Mouse (Mus musculus) right cerebral cortex, adult 18-20 months (tissue): ENCODE results near the gene Ugt3a2.

ENCODE experiments used
- DNase-seq: peaks from one replicate; pipeline ENCODE4 v3.0.0; 2022; ENCODE audit warnings: mixed read lengths

Gene Ugt3a2

DNA sequence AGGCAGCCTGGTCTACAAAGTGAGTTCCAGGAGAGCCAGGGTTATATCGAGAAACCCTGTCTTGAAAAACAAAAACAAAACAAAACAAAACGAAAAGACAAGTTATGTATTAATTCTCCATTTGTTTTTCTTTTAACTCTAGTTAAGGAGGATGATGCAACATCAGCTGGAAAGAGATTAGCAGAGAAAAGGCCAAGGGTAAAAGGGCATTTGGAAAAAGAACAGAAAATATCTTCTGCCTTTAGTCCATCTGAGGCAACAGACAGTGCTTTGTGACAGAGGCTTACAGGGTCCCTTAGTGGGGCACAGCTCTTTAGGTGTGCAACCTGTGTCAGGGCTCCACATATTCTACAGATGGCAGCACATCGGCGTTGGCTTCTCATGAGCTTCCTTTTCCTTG, at the start of gene Ugt3a2:
Gene Ugt3a2 (plus strand): TSS at position 210 of the 400 bp plus-strand sequence.
- DNase-seq, result no peak

DNA sequence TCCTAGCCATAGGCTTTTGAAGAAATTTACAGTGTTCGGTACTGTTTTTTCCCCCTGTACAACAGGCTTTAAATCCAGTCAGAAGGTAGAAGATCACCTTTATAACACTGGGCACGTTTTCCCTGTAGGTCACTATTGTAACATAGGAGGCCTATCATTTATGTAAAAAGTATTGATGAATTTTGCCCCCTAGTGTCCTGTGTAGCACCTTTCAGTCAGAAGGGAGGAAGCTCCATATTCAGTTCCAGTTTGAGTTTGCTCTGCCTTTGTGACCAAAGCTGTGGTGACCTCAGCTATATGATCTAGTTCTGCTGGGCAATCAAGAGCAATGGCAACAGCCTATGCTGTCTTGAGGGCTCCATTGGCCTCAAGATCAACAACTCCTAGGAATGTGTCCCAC, 45.7 kb upstream of the Ugt3a2 start:
- DNase-seq, result no peak

DNA sequence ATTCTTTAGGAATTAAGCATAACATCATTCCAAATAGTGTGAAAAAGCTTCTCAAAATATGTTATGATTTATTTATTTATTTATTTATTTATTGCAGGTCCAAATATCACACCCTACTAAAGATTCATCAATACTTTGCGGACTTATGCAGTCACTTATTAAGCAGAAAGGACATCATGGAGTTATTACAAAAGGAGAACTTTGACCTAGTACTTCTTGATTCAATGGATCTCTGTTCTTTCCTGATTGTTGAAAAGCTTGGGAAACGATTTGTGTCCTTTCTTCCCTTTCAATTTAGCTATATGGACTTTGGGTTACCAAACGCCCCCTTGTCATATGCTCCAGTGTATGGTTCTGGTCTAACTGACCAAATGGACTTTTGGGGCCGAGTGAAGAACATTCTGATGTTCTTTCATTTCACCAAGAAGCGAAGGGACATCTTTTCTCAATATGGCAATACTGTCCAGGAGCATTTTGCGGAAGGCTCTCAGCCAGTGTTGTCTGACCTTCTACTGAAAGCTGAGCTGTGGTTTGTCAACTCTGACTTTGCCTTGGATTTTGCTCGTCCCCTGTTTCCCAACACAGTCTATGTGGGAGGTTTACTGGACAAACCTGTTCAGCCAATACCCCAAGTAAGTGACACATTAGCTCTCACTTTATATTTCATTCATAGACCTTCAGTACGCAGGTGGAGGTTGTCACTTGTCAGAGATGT, 29.2 kb upstream of the Ugt3a2 start:
- DNase-seq, result no peak

DNA sequence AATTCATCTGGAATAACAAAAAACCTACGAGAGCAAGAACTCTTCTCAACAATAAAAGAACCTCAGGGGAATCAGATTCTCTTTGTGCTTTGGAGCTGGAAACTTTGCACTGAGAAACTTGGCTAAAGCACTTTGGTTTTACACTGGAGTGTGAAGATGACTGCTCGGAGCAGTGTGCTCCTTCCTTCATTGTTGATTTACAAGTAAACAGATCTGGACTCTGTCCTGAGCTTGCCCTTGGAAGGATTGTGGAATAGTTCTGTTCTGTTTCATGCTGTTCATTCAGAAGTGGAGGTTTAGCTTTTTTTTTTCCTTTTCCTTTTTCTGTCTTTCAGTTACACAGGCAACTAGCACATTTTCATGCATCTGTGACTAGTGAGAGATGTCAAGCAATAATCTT, 754 bp upstream of the Ugt3a2 start:
- DNase-seq, result no peak

DNA sequence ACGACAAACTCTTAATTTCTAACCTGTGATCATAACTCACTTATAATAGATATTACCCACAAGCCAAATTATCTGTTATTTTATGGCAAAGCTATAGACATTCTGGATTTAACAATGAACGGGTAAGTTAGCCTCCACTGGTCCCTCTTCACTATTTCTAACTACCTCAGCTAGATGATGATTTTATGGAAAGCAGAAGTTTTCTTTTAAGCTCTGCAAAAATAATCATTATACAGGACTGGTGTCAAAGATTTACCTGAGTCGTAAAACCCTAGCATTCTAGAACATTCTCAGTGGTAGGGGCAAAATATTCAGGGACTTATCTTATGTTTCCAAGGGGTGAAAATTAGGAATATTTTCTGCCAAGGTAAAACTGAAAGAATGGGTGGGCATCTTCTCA, 1.3 kb downstream of the Ugt3a2 start:
- no peak for DNase-seq

DNA sequence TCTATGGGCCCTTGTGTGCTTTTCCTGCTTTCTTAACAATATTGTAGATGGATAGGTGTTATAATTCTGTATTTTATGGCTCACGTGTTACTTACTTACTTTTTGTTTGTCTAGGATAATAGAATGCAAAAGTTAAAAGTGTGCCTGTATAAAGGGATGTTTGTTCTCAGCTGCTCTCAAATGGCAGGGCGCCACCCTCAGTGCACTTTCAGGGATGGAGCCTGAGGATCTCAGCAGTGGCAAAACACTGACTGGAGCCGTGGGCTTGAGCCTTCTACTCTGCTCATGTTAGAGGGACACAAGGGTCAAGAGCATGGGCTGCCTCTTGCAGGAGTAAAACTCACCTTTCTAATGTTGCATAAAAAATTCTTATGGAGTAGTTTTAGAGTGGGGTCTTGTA, 1.7 kb downstream of the Ugt3a2 start:
- no peak for DNase-seq

DNA sequence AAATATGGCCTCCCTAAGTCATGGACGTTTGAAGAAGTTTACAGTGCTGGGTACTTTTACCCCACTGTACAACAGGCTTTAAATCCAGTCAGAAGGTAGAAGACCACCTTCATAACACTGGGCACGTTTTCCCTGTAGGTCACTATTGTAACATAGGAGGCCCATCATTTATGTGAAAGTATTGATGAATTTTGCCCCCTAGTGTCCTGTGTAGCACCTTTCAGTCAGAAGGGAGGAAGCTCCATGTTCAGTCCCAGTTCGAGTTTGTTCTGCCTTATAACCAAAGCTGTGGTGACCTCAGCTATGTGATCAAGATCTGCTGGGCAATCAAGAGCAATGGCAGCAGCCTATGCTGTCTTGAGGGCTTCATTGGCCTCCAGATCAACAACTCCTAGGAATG, 13.4 kb downstream of the Ugt3a2 start:
- DNase-seq, result no peak

DNA sequence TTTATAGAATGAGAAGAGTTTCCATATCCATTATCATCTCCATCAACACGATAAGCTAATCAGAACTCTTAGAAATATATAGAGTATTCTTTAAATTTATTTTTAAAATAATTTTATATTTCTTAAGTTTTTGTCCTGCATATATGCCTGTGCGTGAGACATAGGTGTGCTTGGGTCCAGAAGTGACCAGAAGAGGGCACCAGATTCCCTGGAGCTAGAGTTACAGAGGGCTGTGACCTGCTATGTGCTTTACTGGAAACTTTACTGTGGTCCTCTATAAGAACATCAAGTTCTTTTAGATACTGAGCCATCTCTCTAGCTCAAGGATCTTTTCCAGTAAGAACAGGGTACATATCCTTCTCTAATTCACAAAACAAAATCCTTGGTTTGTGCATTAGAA, 27.5 kb downstream of the Ugt3a2 start:
- no peak for DNase-seq

DNA sequence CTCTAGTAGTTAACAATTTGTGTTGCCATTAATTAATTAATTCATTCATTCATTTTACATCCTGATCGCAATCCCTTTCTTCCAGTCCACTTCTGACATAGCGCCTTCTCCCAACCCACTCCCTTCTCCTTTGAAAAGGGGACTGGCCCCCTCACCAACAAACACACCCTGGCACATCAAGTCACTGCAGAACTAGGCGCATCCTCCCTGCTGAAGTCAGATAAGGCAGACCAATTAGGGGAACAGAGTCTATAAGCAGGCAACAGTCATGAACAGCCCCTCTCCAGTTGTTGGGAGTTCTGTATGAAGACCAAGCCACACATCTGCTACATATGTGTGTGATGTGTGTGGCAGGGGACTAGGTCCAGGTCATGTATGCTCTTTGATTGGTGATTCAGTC, 33.4 kb downstream of the Ugt3a2 start:
- no peak for DNase-seq

DNA sequence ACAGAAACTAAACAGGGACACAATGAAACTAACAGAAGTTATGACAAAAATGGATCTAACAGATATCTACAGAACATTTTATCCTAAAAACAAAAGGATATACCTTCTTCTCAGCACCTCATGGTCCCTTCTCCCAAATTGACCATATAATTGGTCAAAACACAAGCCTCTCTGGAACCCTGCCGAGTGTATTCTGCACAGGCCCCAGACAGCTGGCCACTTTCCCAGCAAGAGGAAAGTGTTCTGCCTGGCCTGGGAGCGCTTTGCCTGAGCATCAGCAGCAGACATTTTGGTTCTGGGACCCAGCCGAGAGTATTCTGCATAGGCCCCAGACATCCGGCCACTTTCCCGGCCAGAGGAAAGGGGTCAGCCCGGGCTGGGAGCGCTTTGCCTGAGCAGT, 40.9 kb downstream of the Ugt3a2 start:
- DNase-seq, result no peak

DNA sequence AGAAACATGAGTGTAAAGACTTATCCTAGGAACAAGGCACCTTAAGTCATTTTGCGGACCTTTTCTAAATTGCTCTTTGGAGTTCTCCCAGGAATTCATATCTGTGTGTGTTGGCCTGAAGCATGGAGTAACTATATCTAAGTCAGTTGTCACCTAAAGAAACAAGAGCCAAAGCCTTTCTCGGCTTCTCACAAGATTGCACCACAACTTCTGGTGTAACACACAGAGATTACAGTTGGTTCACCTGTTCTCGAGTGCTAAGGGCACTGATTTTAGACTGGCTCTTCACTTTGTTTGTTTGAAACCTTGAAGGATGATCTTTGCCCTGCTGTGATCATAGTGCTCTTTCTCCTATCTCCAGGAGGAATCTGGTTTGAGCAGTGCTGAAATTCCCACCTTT, 74.1 kb downstream of the Ugt3a2 start:
- no peak for DNase-seq
